Mouse (Mus musculus) mammary gland, adult 2 months (tissue): Measurements from ENCODE around the gene Olfr877. TPM values are rescaled to one million over a fixed set of nuclear protein-coding genes. Genes with fewer than 3 reads are reported as not detected.

Experiments used
- polyA plus RNA-seq: library from polyadenylated mRNA; depleted of rRNA; stranded (reverse); fragments of >200 nt; gene quantifications from 2 replicates; pipeline ENCODE4 v1.2.3, GENCODE M21; 2012; ENCODE audit warnings: low replicate concordance; rRNA removed

The Olfr877 gene
- polyA plus RNA-seq = 0.17 TPM in 1 of 2 replicates, not detected in the other

DNA sequence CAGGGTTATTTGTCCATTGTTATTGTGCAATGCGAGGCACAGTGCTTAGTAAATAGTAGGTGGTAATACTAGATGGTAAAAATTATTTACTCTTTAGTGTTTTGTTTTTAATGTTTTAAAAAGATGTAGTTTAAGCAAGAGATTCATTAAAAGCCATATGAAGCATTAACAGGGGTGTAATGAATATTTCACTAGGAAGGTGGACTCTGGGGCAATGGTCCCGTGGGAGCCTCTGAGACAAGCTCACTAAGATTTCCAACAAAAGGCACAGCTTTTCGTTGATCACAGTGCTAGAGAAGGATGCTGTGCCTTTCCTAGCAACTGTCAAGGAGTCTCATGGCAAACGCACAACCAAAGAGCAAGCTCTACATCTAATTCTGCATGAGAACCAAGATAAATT, at the start of gene Olfr877:
Gene Olfr877 (plus strand): TSS at position 301 of the 400 bp plus-strand sequence.

DNA sequence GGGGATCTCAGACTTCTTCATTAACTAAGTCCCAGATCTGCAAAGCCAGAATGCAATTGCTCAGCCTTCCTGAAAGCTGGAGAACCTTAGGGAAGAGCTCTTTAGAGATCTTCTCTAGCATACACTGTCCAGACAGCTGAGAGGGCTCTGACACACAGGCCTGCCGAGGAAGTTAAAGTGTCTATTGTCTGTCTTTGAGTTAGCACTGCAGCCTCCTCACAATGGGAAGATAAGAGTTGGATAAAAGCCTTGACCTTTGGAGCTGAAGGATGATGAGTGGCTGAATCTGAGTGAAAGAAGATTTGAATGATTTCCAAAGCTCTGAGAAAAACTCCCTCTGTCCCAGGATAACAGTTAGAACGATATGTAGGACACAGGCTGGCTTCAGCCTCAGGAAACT, 42.6 kb downstream of the Olfr877 start, which contains the start of gene Olfr145:
Gene Olfr145 (plus strand): TSS at position 64 of the 400 bp plus-strand sequence.

Other genes with a start within 250 kb of the Olfr877 start
- gene Spa17, start 240.5 kb upstream of the Olfr877 start, polyA plus RNA-seq = 0.70 TPM in 1 of 2 replicates, not detected in the other
- gene Tbrg1, start 197.0 kb upstream of the Olfr877 start, polyA plus RNA-seq = 32.2 and 57.9 TPM in 2 replicates
- gene Panx3, start 185.0 kb upstream of the Olfr877 start, polyA plus RNA-seq = 0.46 TPM in 1 of 2 replicates, not detected in the other
- not detected in 2 replicates for gene Olfr160, start 138.0 kb upstream of the Olfr877 start, polyA plus RNA-seq
- gene Olfr874, start 109.2 kb upstream of the Olfr877 start, polyA plus RNA-seq = not detected in 2 replicates
- not detected in 2 replicates for gene Olfr875, start 82.4 kb upstream of the Olfr877 start, polyA plus RNA-seq
- gene Olfr876, start 51.2 kb upstream of the Olfr877 start, polyA plus RNA-seq = not detected in 2 replicates
- gene Olfr145, start 42.5 kb downstream of the Olfr877 start, polyA plus RNA-seq = not detected in 2 replicates
- not detected in 2 replicates for gene Olfr878, start 63.6 kb downstream of the Olfr877 start, polyA plus RNA-seq
- gene Olfr881, start 137.6 kb downstream of the Olfr877 start, polyA plus RNA-seq = not detected in 2 replicates
- gene Olfr883, start 171.5 kb downstream of the Olfr877 start, polyA plus RNA-seq = not detected in 2 replicates
- not detected in 2 replicates for gene Olfr884, start 192.3 kb downstream of the Olfr877 start, polyA plus RNA-seq
- gene Olfr885, start 207.1 kb downstream of the Olfr877 start, polyA plus RNA-seq = not detected in 2 replicates
- not detected in 2 replicates for gene Olfr887, start 229.8 kb downstream of the Olfr877 start, polyA plus RNA-seq